Mouse (Mus musculus): ENCODE results near the gene Mgmt. TPM values are rescaled to one million over a fixed set of nuclear protein-coding genes. Genes with fewer than 3 reads are reported as not detected.

Gene Mgmt
- polyA plus RNA-seq, 1 experiment from 2014 or later = 1.5 TPM

DNA sequence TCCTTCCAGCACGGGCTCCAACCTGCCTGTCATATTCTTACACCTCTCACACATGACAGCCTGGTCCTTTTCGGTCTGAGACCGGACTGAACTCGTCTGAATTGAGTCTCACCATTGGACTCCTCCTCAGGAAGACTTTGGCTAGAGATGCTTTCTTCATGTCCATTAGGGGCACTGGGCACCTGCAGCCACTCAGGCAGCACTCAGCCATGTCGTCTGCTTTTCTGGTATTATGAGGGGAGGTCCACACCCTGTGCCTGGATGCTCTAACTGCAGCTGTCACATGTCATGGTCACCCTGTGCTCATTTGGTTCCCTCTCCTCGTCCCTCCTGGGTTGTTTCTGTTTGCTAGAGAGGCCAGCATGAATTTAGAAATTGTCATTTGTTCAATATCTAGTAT lies 27.8 kb downstream of the Mgmt start:
- DNase-seq (no peak), ATAC-seq (ENCODE audit: low FRiP score, low TSS enrichment) (no peak)
- no peak overlapping the region for H3K27ac ChIP-seq (replicated peaks; ENCODE audit: low read depth, low read length)
- no peak overlapping the region for H3K9ac ChIP-seq (replicated peaks; ENCODE audit: low read length)
- no peak overlapping the region for H3K4me2 ChIP-seq (ENCODE audit: low read length)
- H3K27me3 ChIP-seq (ENCODE audit: control insufficient read depth, insufficient read depth, low read length) = no peaks in the 10 kb centered on the region
- H3K9me3 ChIP-seq (ENCODE audit: control insufficient read depth, low read length) = no peaks in the 10 kb centered on the region
- no peaks in the 10 kb centered on the region for H3K36me3 ChIP-seq (ENCODE audit: control insufficient read depth, insufficient read depth, low read length)
- WGBS = 86% methylated on average over 6 of the region's 6 CpGs
- H3K4me3 ChIP-seq (replicated peaks; ENCODE audit: low read depth, low read length) = no peak overlapping the region
- peaks cover 4% of the 10 kb centered on the region for H3K4me1 ChIP-seq (ENCODE audit: control insufficient read depth, insufficient read depth, low read length)

DNA sequence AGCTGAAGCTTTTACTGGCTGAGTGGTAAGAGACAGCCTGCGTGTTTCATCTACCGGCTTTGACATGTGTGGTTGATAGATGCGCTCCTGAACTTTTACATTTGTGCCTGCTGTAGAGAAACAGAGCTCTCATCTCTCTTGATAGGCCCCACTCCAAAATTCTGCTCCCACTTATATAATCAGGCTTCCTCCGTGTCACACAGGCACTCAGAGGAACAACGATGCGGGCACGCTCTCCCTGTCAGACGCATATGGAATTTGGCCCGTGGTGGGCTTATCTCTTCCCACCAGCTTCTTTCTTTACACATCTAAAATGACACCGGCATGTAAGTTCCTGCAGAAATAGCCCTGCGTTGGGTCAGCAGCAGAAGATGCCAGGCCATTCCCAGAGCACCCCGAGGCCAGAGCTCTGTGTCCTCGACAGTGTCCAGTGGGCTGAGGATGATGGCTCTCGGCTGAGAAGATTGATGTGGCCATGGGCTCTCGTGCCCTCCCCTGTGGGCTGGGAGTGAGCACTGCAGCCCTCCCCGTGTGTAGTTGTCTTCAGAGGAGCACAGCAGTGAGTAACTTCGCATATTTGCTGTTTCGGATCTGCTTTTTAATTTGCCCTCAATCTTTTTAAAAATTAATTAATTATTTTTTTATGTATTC lies 30.3 kb downstream of the Mgmt start:
- 66% methylated on average over 18 of the region's 18 CpGs for WGBS
- no peak overlapping the region for H3K4me2 ChIP-seq (ENCODE audit: low read length)
- no peak for ATAC-seq (ENCODE audit: low FRiP score, low TSS enrichment)
- H3K27ac ChIP-seq (replicated peaks; ENCODE audit: low read depth, low read length) = no peak overlapping the region
- DNase-seq = no peak
- H3K36me3 ChIP-seq (ENCODE audit: control insufficient read depth, insufficient read depth, low read length) = no peaks in the 10 kb centered on the region
- no peak overlapping the region for H3K9ac ChIP-seq (replicated peaks; ENCODE audit: low read length)
- no peaks in the 10 kb centered on the region for H3K9me3 ChIP-seq (ENCODE audit: control insufficient read depth, low read length)
- H3K4me1 ChIP-seq (ENCODE audit: control insufficient read depth, insufficient read depth, low read length) = peaks cover 4% of the 10 kb centered on the region
- H3K4me3 ChIP-seq (replicated peaks; ENCODE audit: low read depth, low read length) = no peak overlapping the region
- no peaks in the 10 kb centered on the region for H3K27me3 ChIP-seq (ENCODE audit: control insufficient read depth, insufficient read depth, low read length)

DNA sequence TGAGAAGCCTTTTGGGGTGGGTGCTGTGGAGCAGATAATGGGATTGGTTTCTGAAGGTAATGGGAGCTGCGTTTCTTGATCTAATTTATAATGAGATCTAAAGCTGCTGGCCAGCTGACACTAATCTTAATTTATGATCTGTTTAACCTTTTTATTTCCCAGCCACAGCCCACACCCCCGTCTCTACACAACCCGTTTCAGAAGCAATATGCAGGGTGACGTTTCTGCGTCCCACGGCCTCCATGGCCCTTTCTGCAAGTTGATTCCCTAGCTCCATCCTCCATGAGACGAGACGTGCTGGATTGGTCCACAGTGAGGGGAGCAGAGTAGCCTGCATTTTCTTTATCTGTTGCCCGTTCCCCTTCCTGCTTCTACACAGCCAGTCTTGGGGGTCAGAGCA lies 31.8 kb downstream of the Mgmt start:
- H3K4me1 ChIP-seq (ENCODE audit: control insufficient read depth, insufficient read depth, low read length) = peaks cover 4% of the 10 kb centered on the region
- no peak for DNase-seq
- H3K9ac ChIP-seq (replicated peaks; ENCODE audit: low read length) = no peak overlapping the region
- H3K27me3 ChIP-seq (ENCODE audit: control insufficient read depth, insufficient read depth, low read length) = no peaks in the 10 kb centered on the region
- 50% methylated on average over 9 of the region's 9 CpGs for WGBS
- H3K36me3 ChIP-seq (ENCODE audit: control insufficient read depth, insufficient read depth, low read length) = no peaks in the 10 kb centered on the region
- no peak overlapping the region for H3K27ac ChIP-seq (replicated peaks; ENCODE audit: low read depth, low read length)
- H3K4me2 ChIP-seq (ENCODE audit: low read length) = no peak overlapping the region
- no peak for ATAC-seq (ENCODE audit: low FRiP score, low TSS enrichment)
- H3K9me3 ChIP-seq (ENCODE audit: control insufficient read depth, low read length) = no peaks in the 10 kb centered on the region
- no peak overlapping the region for H3K4me3 ChIP-seq (replicated peaks; ENCODE audit: low read depth, low read length)

DNA sequence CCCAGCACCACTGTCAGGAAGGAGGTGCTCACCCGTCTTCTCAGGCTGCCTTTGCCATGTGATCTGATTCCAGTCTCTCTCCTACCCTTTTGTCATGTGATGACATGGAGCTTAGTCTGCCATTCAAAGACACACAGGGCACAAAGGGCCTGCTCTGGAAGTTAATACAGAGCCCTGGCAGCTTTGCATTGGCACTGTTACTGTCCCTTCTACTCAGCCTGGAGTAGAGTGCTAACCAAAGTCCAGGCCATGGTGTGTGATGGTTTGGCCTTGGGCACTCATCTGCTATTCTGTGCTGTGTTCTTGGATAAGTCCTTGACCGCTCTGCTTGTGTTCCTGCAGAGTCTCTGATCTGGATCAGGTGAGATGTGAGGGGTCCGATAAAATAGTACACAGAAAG lies 36.0 kb downstream of the Mgmt start:
- H3K9me3 ChIP-seq (ENCODE audit: control insufficient read depth, low read length) = no peaks in the 10 kb centered on the region
- H3K4me1 ChIP-seq (ENCODE audit: control insufficient read depth, insufficient read depth, low read length) = 0 out of 2 replicates have a peak, but pooled peaks cover 4% of the 10 kb centered on the region
- H3K27me3 ChIP-seq (ENCODE audit: control insufficient read depth, insufficient read depth, low read length) = no peaks in the 10 kb centered on the region
- H3K4me3 ChIP-seq (replicated peaks; ENCODE audit: low read depth, low read length) = no peak overlapping the region
- DNase-seq = no peak
- no peak overlapping the region for H3K27ac ChIP-seq (replicated peaks; ENCODE audit: low read depth, low read length)
- no peaks in the 10 kb centered on the region for H3K36me3 ChIP-seq (ENCODE audit: control insufficient read depth, insufficient read depth, low read length)
- H3K4me2 ChIP-seq (ENCODE audit: low read length) = no peak overlapping the region
- no peak overlapping the region for H3K9ac ChIP-seq (replicated peaks; ENCODE audit: low read length)
- 72% methylated on average over 3 of the region's 3 CpGs for WGBS
- no peak for ATAC-seq (ENCODE audit: low FRiP score, low TSS enrichment)

DNA sequence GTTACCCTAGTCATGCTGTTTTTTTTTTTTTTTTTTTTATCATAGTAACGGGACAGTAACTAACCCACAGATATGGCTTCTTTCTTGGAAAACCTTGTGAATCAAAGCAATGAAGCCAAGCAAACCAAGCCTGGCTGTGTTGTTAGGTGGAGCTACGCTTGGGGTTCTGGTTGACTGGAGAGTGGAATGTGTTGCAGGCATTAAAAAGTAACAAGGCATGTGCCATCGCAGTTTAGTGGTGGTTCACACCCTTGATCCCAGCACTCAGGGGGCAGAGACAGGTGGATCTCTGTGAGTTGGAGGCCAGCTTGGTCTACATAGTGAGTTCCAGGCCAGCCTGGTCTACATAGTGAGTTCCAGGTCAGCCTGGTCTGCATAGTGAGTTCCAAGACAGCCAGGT lies 39.0 kb downstream of the Mgmt start:
- H3K4me1 ChIP-seq (ENCODE audit: control insufficient read depth, insufficient read depth, low read length) = no peaks in the 10 kb centered on the region
- no peak overlapping the region for H3K4me3 ChIP-seq (replicated peaks; ENCODE audit: low read depth, low read length)
- ATAC-seq (ENCODE audit: low FRiP score, low TSS enrichment) = no peak
- H3K27me3 ChIP-seq (ENCODE audit: control insufficient read depth, insufficient read depth, low read length) = no peaks in the 10 kb centered on the region
- H3K4me2 ChIP-seq (ENCODE audit: low read length) = no peak overlapping the region
- 88% methylated on average over 3 of the region's 3 CpGs for WGBS
- H3K9ac ChIP-seq (replicated peaks; ENCODE audit: low read length) = no peak overlapping the region
- H3K9me3 ChIP-seq (ENCODE audit: control insufficient read depth, low read length) = no peaks in the 10 kb centered on the region
- DNase-seq = no peak
- H3K36me3 ChIP-seq (ENCODE audit: control insufficient read depth, insufficient read depth, low read length) = no peaks in the 10 kb centered on the region
- no peak overlapping the region for H3K27ac ChIP-seq (replicated peaks; ENCODE audit: low read depth, low read length)

DNA sequence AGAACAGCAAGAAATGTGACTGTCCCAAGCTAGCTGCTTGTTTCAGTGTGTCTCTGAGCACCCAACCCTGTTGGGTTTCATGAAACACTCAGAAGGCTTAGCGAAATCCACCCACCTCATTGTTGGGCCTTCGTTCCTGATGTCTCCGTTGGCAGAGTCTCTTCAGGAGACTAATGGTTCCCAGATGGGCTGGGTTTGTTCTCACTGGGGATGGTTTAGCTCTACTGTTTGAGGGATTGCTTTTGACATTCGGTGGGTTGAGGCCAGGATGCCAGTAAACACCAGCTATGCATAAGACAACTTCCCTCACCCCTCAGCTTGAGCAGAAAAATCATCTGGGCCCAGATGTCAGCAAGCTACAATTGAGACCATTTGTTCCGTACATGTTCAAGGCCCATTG lies 39.9 kb downstream of the Mgmt start:
- no peak overlapping the region for H3K4me3 ChIP-seq (replicated peaks; ENCODE audit: low read depth, low read length)
- no peak overlapping the region for H3K9ac ChIP-seq (replicated peaks; ENCODE audit: low read length)
- H3K9me3 ChIP-seq (ENCODE audit: control insufficient read depth, low read length) = no peaks in the 10 kb centered on the region
- H3K36me3 ChIP-seq (ENCODE audit: control insufficient read depth, insufficient read depth, low read length) = no peaks in the 10 kb centered on the region
- ATAC-seq (ENCODE audit: low FRiP score, low TSS enrichment) (no peak), DNase-seq (no peak)
- WGBS = 90% methylated on average over 5 of the region's 5 CpGs
- H3K27ac ChIP-seq (replicated peaks; ENCODE audit: low read depth, low read length) = no peak overlapping the region
- H3K4me2 ChIP-seq (ENCODE audit: low read length) = no peak overlapping the region
- H3K4me1 ChIP-seq (ENCODE audit: control insufficient read depth, insufficient read depth, low read length) = no peaks in the 10 kb centered on the region
- H3K27me3 ChIP-seq (ENCODE audit: control insufficient read depth, insufficient read depth, low read length) = no peaks in the 10 kb centered on the region

DNA sequence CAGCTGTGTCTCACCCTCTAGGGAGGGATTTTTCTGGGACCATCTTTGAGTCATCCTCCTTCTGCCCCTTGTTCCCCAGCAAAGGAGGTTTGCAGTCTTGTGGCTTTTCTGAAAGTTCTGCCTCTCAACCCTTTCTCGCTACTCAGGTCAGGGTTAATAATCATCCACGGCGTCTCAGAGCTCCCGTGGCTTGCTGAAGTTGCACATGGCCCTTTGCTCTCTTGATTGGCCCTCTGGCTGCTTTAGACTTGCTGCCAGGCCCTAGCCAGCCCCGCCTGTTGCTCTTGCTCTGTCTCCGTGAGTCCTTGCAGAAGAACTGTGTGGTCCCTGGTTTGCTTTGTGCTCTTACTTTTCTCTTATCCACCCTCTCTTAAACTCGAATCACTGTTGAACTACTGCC lies 40.4 kb downstream of the Mgmt start:
- H3K4me2 ChIP-seq (ENCODE audit: low read length) = no peak overlapping the region
- DNase-seq (no peak), ATAC-seq (ENCODE audit: low FRiP score, low TSS enrichment) (no peak)
- no peak overlapping the region for H3K27ac ChIP-seq (replicated peaks; ENCODE audit: low read depth, low read length)
- no peaks in the 10 kb centered on the region for H3K4me1 ChIP-seq (ENCODE audit: control insufficient read depth, insufficient read depth, low read length)
- H3K9me3 ChIP-seq (ENCODE audit: control insufficient read depth, low read length) = no peaks in the 10 kb centered on the region
- WGBS = 92% methylated on average over 7 of the region's 7 CpGs
- no peaks in the 10 kb centered on the region for H3K27me3 ChIP-seq (ENCODE audit: control insufficient read depth, insufficient read depth, low read length)
- H3K9ac ChIP-seq (replicated peaks; ENCODE audit: low read length) = no peak overlapping the region
- H3K4me3 ChIP-seq (replicated peaks; ENCODE audit: low read depth, low read length) = no peak overlapping the region
- H3K36me3 ChIP-seq (ENCODE audit: control insufficient read depth, insufficient read depth, low read length) = no peaks in the 10 kb centered on the region

DNA sequence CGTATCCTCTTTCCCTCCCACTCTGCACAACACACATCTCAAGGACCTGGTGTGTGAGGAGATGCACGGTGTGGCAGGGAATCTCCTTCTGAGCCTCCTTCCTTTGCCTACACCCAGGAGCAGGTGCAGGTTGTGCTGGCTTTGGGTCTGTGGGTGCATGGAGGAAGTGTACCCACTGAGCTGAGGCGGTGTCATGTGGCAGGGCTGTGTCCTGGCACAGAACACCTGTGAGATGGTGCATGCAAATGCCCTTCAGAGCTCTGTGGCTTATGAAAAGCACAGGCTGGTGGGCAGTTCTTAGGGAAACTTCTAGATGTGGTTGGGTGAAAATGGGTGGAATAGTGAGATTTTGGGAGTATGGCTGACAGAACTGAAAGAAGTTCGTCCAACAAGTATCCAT lies 44.0 kb downstream of the Mgmt start:
- Histone ChIP-seq H3K4me2 (ENCODE audit: low read length) (no peak overlapping the region), H3K4me3 (replicated peaks; ENCODE audit: low read depth, low read length) (no peak overlapping the region), H3K4me1 (ENCODE audit: control insufficient read depth, insufficient read depth, low read length) (no peaks in the 10 kb centered on the region), H3K27ac (replicated peaks; ENCODE audit: low read depth, low read length) (no peak overlapping the region), H3K27me3 (ENCODE audit: control insufficient read depth, insufficient read depth, low read length) (no peaks in the 10 kb centered on the region), H3K9me3 (ENCODE audit: control insufficient read depth, low read length) (no peaks in the 10 kb centered on the region), H3K9ac (replicated peaks; ENCODE audit: low read length) (no peak overlapping the region), H3K36me3 (ENCODE audit: control insufficient read depth, insufficient read depth, low read length) (no peaks in the 10 kb centered on the region)
- 88% methylated on average over 4 of the region's 4 CpGs for WGBS
- no peak for ATAC-seq (ENCODE audit: low FRiP score, low TSS enrichment)
- DNase-seq = no peak

DNA sequence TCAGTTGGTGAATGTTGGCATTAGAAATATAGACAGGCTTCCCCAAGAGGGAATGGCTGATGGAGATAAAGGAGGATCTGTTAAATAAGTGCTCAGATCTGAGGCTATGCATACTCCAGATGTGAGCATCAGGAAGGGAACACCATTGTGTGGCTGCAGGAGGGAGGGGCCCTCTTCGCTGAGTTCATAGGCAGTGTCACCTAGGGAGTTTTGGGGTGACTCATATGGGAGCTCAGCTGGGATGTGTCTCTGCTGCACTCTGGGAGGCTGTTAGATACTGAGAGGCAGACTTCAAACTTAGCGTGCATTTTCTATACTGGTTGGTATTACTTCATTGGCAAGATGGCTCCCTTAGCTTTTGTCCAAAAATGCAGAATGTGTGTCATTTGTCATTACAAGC lies 48.0 kb downstream of the Mgmt start:
- ATAC-seq (ENCODE audit: low FRiP score, low TSS enrichment) = no peak
- H3K9me3 ChIP-seq (ENCODE audit: control insufficient read depth, low read length) = no peaks in the 10 kb centered on the region
- H3K27ac ChIP-seq (replicated peaks; ENCODE audit: low read depth, low read length) = no peak overlapping the region
- H3K4me1 ChIP-seq (ENCODE audit: control insufficient read depth, insufficient read depth, low read length) = no peaks in the 10 kb centered on the region
- H3K36me3 ChIP-seq (ENCODE audit: control insufficient read depth, insufficient read depth, low read length) = no peaks in the 10 kb centered on the region
- no peak overlapping the region for H3K4me2 ChIP-seq (ENCODE audit: low read length)
- H3K9ac ChIP-seq (replicated peaks; ENCODE audit: low read length) = no peak overlapping the region
- WGBS = 92% methylated on average over 2 of the region's 2 CpGs
- H3K27me3 ChIP-seq (ENCODE audit: control insufficient read depth, insufficient read depth, low read length) = no peaks in the 10 kb centered on the region
- no peak overlapping the region for H3K4me3 ChIP-seq (replicated peaks; ENCODE audit: low read depth, low read length)
- DNase-seq = no peak
